Mouse (Mus musculus): ENCODE measurements at regions not wholly inside any gene's neighbourhood (a gene's known extent, or its start where the extent isn't known, plus 50 kb on each side); places are given as distances from the start of the nearest gene placed in this dataset.
"Not testable (repeated sequence)": the region's sequence is repeated elsewhere in the genome, so short reads cannot be mapped to it uniquely, and the experiment has no call there.

- no peak for DNase-seq (ENCODE audit: low spot score in 2 of 2)
Measured at GRCm38 (mm10) chr12:77058596-77059190, 96.7 kb upstream of the Max start.

GRCm38 (mm10) chr12:77056748-77057370 is 94.9 kb upstream of the Max start:
- DNase-seq (ENCODE audit: low spot score in 2 of 2), result no peak

- no peak for DNase-seq (ENCODE audit: low spot score in 2 of 2)
Measured at GRCm38 (mm10) chr12:77054700-77055099, 92.7 kb upstream of the Max start.

- no peak for DNase-seq (ENCODE audit: low spot score in 2 of 2)
Measured at GRCm38 (mm10) chr12:77054211-77054610, 92.2 kb upstream of the Max start.

GRCm38 (mm10) chr12:77052853-77053252 is 90.9 kb upstream of the Max start:
- DNase-seq (ENCODE audit: low spot score in 2 of 2), result peak; percentile 9 to 69

- no peak for DNase-seq (ENCODE audit: low spot score in 2 of 2)
Measured at GRCm38 (mm10) chr12:77048380-77048779, 86.4 kb upstream of the Max start.

GRCm38 (mm10) chr12:77047273-77047672 is 85.3 kb upstream of the Max start:
- DNase-seq (ENCODE audit: low spot score in 2 of 2), result no peak

GRCm38 (mm10) chr12:77045956-77046355 is 84.0 kb upstream of the Max start:
- no peak for DNase-seq (ENCODE audit: low spot score in 2 of 2)

- no peak for DNase-seq (ENCODE audit: low spot score in 2 of 2)
Measured at GRCm38 (mm10) chr12:77045356-77045755, 83.4 kb upstream of the Max start.

GRCm38 (mm10) chr12:77042356-77042755 is 80.4 kb upstream of the Max start:
- no peak for DNase-seq (ENCODE audit: low spot score in 2 of 2)

- DNase-seq (ENCODE audit: low spot score in 2 of 2), result no peak
Measured at GRCm38 (mm10) chr12:77041141-77041540, 79.1 kb upstream of the Max start.

- DNase-seq (ENCODE audit: low spot score in 2 of 2), result no peak
Measured at GRCm38 (mm10) chr12:77039953-77040305, 77.9 kb upstream of the Max start.

GRCm38 (mm10) chr12:77039295-77039952 is 77.4 kb upstream of the Max start:
- DNase-seq (ENCODE audit: low spot score in 2 of 2), result peak in 1 of 2 experiments; percentile 30

GRCm38 (mm10) chr12:77035676-77036075 is 73.7 kb upstream of the Max start:
- DNase-seq (ENCODE audit: low spot score in 2 of 2), result no peak

- DNase-seq (ENCODE audit: low spot score in 2 of 2), result no peak
Measured at GRCm38 (mm10) chr12:77031448-77031847, 69.4 kb upstream of the Max start.

GRCm38 (mm10) chr12:77025431-77025879 is 63.5 kb upstream of the Max start:
- DNase-seq (ENCODE audit: low spot score in 2 of 2), result no peak

GRCm38 (mm10) chr12:77022538-77022937 is 60.5 kb upstream of the Max start:
- DNase-seq (ENCODE audit: low spot score in 2 of 2), result no peak

GRCm38 (mm10) chr12:77021881-77022280 is 59.9 kb upstream of the Max start:
- no peak for DNase-seq (ENCODE audit: low spot score in 2 of 2)

- DNase-seq (ENCODE audit: low spot score in 2 of 2), result peak; percentile 42 to 51
Measured at GRCm38 (mm10) chr12:77019708-77020511, 57.9 kb upstream of the Max start.

GRCm38 (mm10) chr12:77019148-77019547 is 57.1 kb upstream of the Max start:
- not testable (repeated sequence) for DNase-seq (ENCODE audit: low spot score in 2 of 2)

- DNase-seq (ENCODE audit: low spot score in 2 of 2), result no peak
Measured at GRCm38 (mm10) chr12:77018373-77018772, 56.4 kb upstream of the Max start.

- DNase-seq (ENCODE audit: low spot score in 2 of 2), result no peak
Measured at GRCm38 (mm10) chr12:77014908-77015307, 52.9 kb upstream of the Max start.
